Mouse (Mus musculus) embryonic facial prominence, embryonic 12.5 days (tissue): Measurements from ENCODE around the gene D930020B18Rik. TPM values are rescaled to one million over a fixed set of nuclear protein-coding genes. Genes with fewer than 3 reads are reported as not detected.

Source experiments
- ATAC-seq: fragments of 200-750 bp; cut with Nextera tagmentation; 2 replicates; pipeline ENCODE4 v1.8.0; 2017; ENCODE audit not compliant: insufficient number of reproducible peaks, insufficient read depth, low FRiP score, low TSS enrichment
- H3K27ac ChIP-seq: fragments of 300-500 bp; sonication (generic); 2 replicates; pipeline ENCODE4 v1.5.1; 2016; ENCODE audit warnings: mild to moderate bottlenecking
- H3K27me3 ChIP-seq: fragments of 300-500 bp; sonication (generic); 2 replicates; pipeline ENCODE4 v1.6.1; 2016; ENCODE audit warnings: mild to moderate bottlenecking, moderate library complexity
- H3K36me3 ChIP-seq: fragments of 300-500 bp; sonication (generic); 2 replicates; pipeline ENCODE4 v1.6.1; 2016; ENCODE audit warnings: mild to moderate bottlenecking
- H3K4me1 ChIP-seq: fragments of 300-500 bp; sonication (generic); 2 replicates; pipeline ENCODE4 v1.6.1; 2016
- H3K4me2 ChIP-seq: fragments of 300-500 bp; sonication (generic); replicated peaks from 2 replicates; pipeline ENCODE4 v1.6.1; 2016; ENCODE audit warnings: mild to moderate bottlenecking, moderate library complexity
- H3K4me3 ChIP-seq: fragments of 300-500 bp; sonication (generic); 2 replicates; pipeline ENCODE4 v1.5.1; 2016; ENCODE audit warnings: mild to moderate bottlenecking
- H3K9ac ChIP-seq: fragments of 300-500 bp; sonication (generic); 2 replicates; pipeline ENCODE4 v1.6.1; 2016; ENCODE audit warnings: mild to moderate bottlenecking, moderate library complexity
- H3K9me3 ChIP-seq: fragments of 300-500 bp; sonication (generic); 2 replicates; pipeline ENCODE4 v1.6.1; 2016; ENCODE audit warnings: mild to moderate bottlenecking, moderate library complexity
- WGBS: fragments of 180-500 bp; shearing (Covaris S2); methylation state at CpG from one replicate; pipeline ENCODE4 v1.1.7; 2016; 5-methylcytosine and 5-hydroxymethylcytosine counted together
- polyA plus RNA-seq: library from polyadenylated mRNA; unstranded; fragments of >200 nt; fragmentation: Nextera tagmentation; extraction: Ambion mirVana; gene quantifications from 2 replicates; pipeline ENCODE4 v1.2.1, GENCODE M21; 2016

Gene D930020B18Rik
- polyA plus RNA-seq, 1 experiment from 2014 or later, result 1.6 TPM

DNA sequence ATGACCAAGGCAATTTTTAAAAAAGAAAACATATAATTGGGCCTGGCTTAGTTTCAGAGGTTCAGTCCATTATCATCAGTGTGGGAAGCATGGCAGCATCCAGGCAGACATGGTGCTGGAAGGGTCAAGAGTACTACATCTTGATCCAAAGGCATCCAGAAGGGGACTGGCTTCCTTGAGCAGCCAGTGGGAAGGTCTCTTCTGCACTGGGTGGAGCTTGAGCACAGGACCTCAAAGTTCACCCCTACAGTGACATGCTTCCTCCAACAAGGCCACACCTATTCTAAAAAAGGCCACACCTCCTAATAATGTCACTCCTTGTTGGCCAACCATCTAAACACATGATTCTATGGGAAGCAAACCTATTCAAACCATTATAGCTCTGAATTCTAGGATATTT lies 75.5 kb downstream of the D930020B18Rik start:
- no peaks in the 10 kb centered on the region for H3K27me3 ChIP-seq
- H3K4me1 ChIP-seq, result 0 out of 2 replicates have a peak, but pooled peaks cover 2% of the 10 kb centered on the region
- H3K9me3 ChIP-seq, result no peaks in the 10 kb centered on the region
- no peak overlapping the region for H3K4me2 ChIP-seq
- no peaks in the 10 kb centered on the region for H3K36me3 ChIP-seq
- no peak overlapping the region for H3K27ac ChIP-seq
- H3K9ac ChIP-seq, result no peak overlapping the region
- no peak for ATAC-seq
- H3K4me3 ChIP-seq, result no peak overlapping the region

DNA sequence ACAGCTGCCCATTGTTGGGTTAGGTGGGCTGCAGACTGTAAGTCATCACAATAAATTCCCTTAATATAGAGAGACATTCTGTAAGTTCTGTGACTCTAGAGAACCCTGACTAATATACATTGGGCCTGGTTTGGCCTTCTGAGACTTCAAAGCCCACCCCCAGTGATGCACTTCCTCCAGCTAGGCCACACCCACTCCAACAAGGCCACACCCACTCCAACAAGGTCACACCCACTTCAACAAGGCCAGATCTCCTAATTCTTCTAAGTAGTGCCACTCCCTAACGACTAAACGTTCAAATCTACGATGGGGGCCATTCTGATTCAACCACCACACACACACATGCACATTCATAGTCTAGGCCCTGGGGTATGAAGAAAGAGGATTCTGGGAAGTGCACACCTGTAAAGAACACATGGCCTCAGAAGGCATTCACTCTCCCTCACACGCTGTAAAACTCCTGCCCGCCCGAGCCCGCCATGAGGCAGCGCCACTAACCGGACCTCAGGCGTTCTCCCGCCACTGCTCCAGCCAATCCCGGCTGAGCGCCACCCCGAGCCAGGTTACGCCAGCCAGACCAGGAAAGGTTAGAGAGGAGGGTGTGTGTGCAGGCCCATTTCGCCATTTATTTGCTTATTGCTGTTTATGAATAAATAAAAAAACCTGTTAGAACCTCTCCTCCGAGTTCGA lies 77.7 kb downstream of the D930020B18Rik start:
- no peaks in the 10 kb centered on the region for H3K27me3 ChIP-seq
- H3K9me3 ChIP-seq, result no peaks in the 10 kb centered on the region
- no peaks in the 10 kb centered on the region for H3K36me3 ChIP-seq
- no peak overlapping the region for H3K9ac ChIP-seq
- no peak overlapping the region for H3K4me3 ChIP-seq
- no peak overlapping the region for H3K4me2 ChIP-seq
- no peak for ATAC-seq
- H3K27ac ChIP-seq, result no peak overlapping the region
- H3K4me1 ChIP-seq, result 0 out of 2 replicates have a peak, but pooled peaks cover 2% of the 10 kb centered on the region
- WGBS, result 94% methylated on average over 18 of the region's 18 CpGs

DNA sequence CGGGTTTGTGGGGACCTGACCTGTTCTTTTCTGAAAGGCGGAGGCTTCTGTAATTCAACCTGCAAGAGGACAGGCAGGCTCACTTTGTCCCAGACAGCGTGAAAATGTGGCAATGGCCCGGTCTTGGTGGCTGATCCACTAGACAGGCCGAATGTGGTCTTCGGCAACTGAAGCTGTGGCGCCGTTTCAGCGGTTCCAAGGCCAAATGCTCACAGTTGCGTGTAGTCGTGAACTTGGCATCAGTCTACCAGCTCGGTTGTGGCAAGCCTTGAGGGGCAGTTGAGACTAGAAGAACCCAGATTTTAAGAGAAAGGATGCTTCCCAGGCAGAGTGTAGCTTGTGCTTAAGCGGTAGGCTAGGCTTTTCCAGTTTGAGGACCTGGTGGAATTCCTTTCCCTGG lies 79.3 kb downstream of the D930020B18Rik start:
- no peaks in the 10 kb centered on the region for H3K36me3 ChIP-seq
- ATAC-seq, result no peak
- 93% methylated on average over 13 of the region's 13 CpGs for WGBS
- no peak overlapping the region for H3K4me3 ChIP-seq
- H3K9ac ChIP-seq, result no peak overlapping the region
- H3K4me2 ChIP-seq, result no peak overlapping the region
- H3K27me3 ChIP-seq, result no peaks in the 10 kb centered on the region
- H3K9me3 ChIP-seq, result no peaks in the 10 kb centered on the region
- 0 out of 2 replicates have a peak, but pooled peaks cover 2% of the 10 kb centered on the region for H3K4me1 ChIP-seq
- no peak overlapping the region for H3K27ac ChIP-seq

DNA sequence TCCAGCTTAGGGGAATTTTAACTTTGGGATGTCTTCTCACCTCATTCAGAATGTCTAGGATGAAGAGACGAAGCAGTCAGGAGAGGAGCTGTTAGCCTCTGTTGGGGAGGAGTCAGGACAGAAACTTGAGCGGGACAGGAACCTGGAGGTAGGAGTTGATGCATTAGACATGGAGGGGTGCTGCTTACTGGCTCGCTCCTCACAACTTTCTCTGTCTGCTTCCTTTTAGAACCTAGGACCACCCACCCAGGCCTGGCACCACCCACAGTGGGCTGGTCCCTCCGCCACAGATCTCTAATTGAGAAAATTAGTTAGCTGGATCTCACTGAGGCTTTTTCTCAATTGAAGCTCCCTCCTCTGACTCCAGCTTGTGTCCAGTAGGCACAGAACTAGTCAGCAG lies 85.1 kb downstream of the D930020B18Rik start:
- H3K27me3 ChIP-seq, result no peaks in the 10 kb centered on the region
- no peaks in the 10 kb centered on the region for H3K4me1 ChIP-seq
- no peak overlapping the region for H3K4me2 ChIP-seq
- no peak overlapping the region for H3K9ac ChIP-seq
- no peak overlapping the region for H3K27ac ChIP-seq
- 67% methylated on average over 4 of the region's 4 CpGs for WGBS
- no peaks in the 10 kb centered on the region for H3K36me3 ChIP-seq
- H3K4me3 ChIP-seq, result no peak overlapping the region
- H3K9me3 ChIP-seq, result no peaks in the 10 kb centered on the region
- ATAC-seq, result no peak

DNA sequence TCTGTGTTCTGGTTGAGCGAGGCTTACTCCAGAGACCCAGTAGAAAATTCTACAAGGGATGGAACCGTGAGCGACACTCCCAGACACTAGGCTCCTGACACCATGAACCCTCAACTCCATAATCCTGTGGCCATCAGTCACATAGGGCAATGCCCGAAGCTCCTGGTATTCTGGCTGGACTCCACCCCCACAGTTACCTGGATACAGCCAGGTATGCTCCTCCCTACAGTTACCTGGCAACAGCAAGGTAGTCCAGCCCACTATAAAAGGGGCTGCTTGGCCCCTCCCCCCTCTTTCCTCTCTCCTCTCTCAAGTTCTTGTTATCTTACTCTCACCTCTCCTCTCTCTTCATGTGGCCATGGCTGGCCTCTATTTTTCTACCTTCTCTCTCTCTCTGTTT lies 85.8 kb downstream of the D930020B18Rik start:
- no peak for ATAC-seq

DNA sequence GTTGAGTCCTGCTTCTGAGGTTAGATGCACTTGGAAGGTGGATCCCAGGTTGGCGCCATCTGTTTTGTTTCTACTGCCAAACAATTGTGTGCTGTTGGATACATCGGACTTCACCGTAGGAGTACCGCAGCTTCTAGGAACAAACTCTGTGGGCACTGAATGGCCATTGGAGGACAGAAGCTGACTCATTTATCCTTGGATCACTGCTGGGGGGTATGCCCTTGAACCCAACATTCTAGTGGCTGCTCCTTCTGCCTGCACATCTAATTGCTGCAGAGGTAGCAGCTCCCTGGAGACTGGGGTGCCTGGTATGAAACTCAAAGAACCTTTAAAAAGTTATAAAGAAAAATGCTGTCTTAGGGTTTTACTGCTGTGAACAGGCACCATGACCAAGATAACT lies 86.8 kb downstream of the D930020B18Rik start:
- no peaks in the 10 kb centered on the region for H3K27me3 ChIP-seq
- no peak for ATAC-seq
- no peak overlapping the region for H3K4me3 ChIP-seq
- no peak overlapping the region for H3K9ac ChIP-seq
- no peaks in the 10 kb centered on the region for H3K36me3 ChIP-seq
- no peaks in the 10 kb centered on the region for H3K9me3 ChIP-seq
- no peaks in the 10 kb centered on the region for H3K4me1 ChIP-seq
- WGBS, result 97% methylated on average over 4 of the region's 4 CpGs
- no peak overlapping the region for H3K27ac ChIP-seq
- no peak overlapping the region for H3K4me2 ChIP-seq

More for the DNA sequence above, 85.8 kb downstream of the D930020B18Rik start:
- WGBS, result 68% methylated on average over 4 of the region's 4 CpGs
- no peak overlapping the region for H3K4me3 ChIP-seq
- no peaks in the 10 kb centered on the region for H3K4me1 ChIP-seq
- H3K9me3 ChIP-seq, result no peaks in the 10 kb centered on the region
- no peak overlapping the region for H3K9ac ChIP-seq
- no peaks in the 10 kb centered on the region for H3K36me3 ChIP-seq
- H3K27me3 ChIP-seq, result no peaks in the 10 kb centered on the region
- no peak overlapping the region for H3K4me2 ChIP-seq
- H3K27ac ChIP-seq, result no peak overlapping the region

DNA sequence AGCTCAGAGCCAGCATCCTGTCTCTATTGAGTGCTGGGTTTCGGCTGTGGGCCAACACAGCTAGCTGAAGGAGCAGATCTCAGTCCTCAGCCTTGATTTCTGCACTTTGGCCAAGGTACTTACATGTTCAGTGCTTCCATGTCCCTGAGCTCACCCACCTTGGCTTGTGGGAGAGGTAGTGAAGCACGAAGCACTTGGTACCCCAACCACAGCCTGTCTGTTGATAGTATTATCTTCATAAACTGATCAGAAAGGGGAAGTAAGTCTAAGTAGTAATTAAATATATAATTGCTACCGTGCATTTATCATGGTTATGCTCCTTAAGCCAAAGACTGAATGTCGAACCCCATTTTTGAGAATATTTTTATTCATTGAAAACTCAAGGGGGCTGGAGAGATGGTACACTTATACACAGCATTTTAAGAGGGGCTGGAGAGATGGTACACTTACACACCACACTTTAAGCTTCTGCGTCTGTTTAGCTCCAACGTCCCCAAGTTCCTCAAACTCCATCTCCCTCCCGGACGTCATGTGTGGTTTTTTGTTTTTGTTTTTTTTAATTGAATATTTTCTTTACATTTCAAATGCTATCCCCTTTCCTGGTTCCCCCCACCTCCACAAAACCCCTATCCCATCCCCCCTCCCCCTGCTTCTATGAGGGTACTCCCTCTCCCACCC lies 89.8 kb downstream of the D930020B18Rik start:
- no peak overlapping the region for H3K4me2 ChIP-seq
- no peak for ATAC-seq
- H3K4me1 ChIP-seq, result no peaks in the 10 kb centered on the region
- no peaks in the 10 kb centered on the region for H3K27me3 ChIP-seq
- H3K9me3 ChIP-seq, result no peaks in the 10 kb centered on the region
- no peak overlapping the region for H3K27ac ChIP-seq
- no peak overlapping the region for H3K4me3 ChIP-seq
- WGBS, result 89% methylated on average over 8 of the region's 8 CpGs
- no peak overlapping the region for H3K9ac ChIP-seq
- H3K36me3 ChIP-seq, result no peaks in the 10 kb centered on the region

DNA sequence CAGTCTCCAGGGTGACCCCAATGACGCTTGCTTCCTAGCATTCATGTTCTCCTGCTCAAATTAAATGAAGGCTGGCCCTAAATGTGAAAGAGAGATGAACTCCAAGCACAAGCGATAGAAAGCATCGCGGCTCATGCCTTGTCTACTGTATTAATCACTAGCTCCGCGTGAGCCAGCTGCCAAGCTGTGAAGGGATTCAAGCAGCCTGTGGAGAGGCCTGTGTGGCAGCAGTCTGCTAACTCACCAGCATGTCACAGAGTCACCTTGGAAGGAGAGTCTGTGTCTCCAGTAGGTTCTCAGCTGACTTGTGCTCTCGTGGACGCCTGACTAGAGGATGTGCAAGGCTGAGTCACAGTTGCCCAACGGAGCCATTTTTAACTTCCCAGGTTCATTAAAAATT lies 91.2 kb downstream of the D930020B18Rik start:
- Histone ChIP-seq H3K4me3 (no peak overlapping the region), H3K9me3 (no peaks in the 10 kb centered on the region), H3K27me3 (no peaks in the 10 kb centered on the region), H3K4me1 (no peaks in the 10 kb centered on the region), H3K27ac (no peak overlapping the region), H3K4me2 (no peak overlapping the region), H3K36me3 (no peaks in the 10 kb centered on the region), H3K9ac (no peak overlapping the region)
- 88% methylated on average over 9 of the region's 9 CpGs for WGBS
- ATAC-seq, result no peak

DNA sequence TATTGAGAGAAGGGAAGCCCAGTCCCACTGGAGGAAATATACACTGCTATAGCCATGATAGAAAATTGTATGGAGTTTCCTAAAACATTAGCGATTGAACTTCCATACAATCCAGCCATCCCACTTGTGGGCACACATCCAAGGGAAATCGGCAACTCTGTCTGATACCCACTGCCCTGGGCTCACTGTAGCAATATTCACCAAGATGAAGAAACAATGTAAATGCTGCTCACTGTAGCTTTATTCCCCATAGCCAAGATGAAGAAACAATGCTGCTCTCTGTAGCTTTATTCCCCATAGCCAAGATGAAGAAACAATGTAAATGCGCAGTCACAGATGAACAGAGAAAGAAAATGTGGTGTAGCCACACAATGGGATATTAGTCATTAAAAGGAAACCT lies 95.9 kb downstream of the D930020B18Rik start:
- 88% methylated on average over 3 of the region's 3 CpGs for WGBS
- Histone ChIP-seq H3K4me2 (no peak overlapping the region), H3K27me3 (no peaks in the 10 kb centered on the region), H3K9ac (no peak overlapping the region), H3K27ac (no peak overlapping the region), H3K9me3 (no peaks in the 10 kb centered on the region), H3K36me3 (no peaks in the 10 kb centered on the region), H3K4me1 (peaks cover 8% of the 10 kb centered on the region), H3K4me3 (no peak overlapping the region)
- ATAC-seq, result no peak

DNA sequence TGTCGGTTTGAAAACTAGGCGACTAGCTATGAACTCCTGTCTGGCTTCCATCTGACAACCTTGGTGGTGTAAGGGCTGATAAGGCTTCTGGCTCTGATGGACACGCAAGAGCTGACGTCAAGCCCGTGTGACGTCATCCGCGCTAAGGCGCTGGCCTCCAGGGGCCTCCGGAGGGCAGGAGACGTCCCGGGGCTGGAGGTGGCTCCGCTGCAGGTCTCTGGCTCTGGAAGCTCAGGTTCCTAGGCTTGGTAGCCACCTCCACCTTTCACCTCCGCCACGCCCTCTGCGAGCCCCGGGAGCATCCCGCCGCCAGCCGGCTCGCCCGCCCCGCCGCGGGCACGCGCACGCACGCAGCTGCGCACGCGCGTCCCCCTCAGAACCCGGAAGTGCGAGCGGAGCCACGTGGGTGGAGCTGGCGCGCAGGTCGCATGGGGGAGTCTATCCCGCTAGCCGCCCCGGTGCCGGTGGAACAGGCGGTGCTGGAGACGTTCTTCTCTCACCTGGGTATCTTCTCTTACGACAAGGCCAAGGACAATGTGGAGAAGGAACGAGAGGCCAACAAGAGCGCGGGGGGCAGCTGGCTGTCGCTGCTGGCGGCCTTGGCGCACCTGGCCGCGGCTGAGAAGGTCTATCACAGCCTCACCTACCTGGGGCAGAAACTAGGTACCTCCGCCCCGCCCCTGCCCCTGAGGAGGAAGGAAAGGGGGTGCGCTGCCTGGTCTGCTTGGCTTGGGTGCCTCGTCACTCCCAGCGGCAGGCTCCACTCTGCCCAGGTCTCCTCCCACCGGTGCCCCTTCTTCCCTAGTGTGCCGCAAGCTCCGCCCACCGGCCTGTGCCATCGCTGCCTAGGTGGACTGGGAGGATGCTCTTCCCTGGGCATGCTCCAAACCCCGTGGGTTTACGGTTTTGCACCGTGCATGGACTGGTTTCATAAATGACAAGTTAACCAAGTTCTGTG lies 98.4 kb downstream of the D930020B18Rik start, which contains the start of gene BC048403:
BC048403 (plus strand) TSS at position 390 of the 958 bp plus-strand sequence.
- peak within 1 kb of the TSS; percentile 97 for H3K4me2 ChIP-seq
- H3K36me3 ChIP-seq, result no peaks in the 10 kb centered on the region
- no peaks in the 10 kb centered on the region for H3K9me3 ChIP-seq
- under 1% methylated on average over 63 of the region's 68 CpGs for WGBS
- H3K27me3 ChIP-seq, result no peaks in the 10 kb centered on the region
- H3K9ac ChIP-seq, result peak within 1 kb of the TSS; percentile 64
- H3K4me3 ChIP-seq, result peak within 1 kb of the TSS; percentile 88
- ATAC-seq, result peak; percentile 74
- H3K27ac ChIP-seq, result peak within 1 kb of the TSS; percentile 43; the same call in 1 of the 2 replicates
- peaks cover 8% of the 10 kb centered on the region for H3K4me1 ChIP-seq

DNA sequence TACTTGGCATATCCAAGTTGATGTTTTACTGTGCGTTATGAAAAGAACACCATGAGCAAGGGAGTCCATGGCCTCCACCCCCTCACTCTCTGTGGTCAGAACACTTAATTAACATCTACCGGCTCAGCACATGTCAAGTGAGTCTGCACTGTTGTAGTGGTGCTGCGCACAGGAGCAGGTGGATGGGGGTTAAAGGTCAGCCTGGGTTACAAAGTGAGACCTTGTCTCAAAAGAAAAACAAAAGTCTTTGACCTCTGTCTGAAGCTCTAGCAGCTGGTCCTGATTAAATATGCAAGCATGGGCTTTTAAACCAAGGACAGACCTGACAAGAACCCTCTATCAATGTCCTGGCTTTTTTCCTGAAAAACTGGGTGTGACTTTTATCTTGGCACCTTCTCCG lies 100.9 kb downstream of the D930020B18Rik start:
- WGBS, result 31% methylated on average over 4 of the region's 4 CpGs

More for the DNA sequence above, 100.9 kb downstream of the D930020B18Rik start:
- Histone ChIP-seq H3K36me3 (peaks cover 11% of the 10 kb centered on the region; the same call in 1 of the 2 replicates), H3K9ac (no peak overlapping the region), H3K27me3 (no peaks in the 10 kb centered on the region), H3K4me1 (peaks cover 8% of the 10 kb centered on the region), H3K4me3 (no peak overlapping the region), H3K4me2 (no peak overlapping the region), H3K9me3 (no peaks in the 10 kb centered on the region), H3K27ac (no peak overlapping the region)
- ATAC-seq, result no peak
